Mouse (Mus musculus): ENCODE results near the gene Nlrx1.

Nlrx1 gene

GRCm38 (mm10) chr9:44268027-44268360 is 405 bp downstream of the Nlrx1 start:
- DNase-seq (ENCODE audit: low spot score), result peak; percentile 61

GRCm38 (mm10) chr9:44267319-44268026 is 926 bp downstream of the Nlrx1 start:
- no peak for DNase-seq (ENCODE audit: low spot score)

DNA sequence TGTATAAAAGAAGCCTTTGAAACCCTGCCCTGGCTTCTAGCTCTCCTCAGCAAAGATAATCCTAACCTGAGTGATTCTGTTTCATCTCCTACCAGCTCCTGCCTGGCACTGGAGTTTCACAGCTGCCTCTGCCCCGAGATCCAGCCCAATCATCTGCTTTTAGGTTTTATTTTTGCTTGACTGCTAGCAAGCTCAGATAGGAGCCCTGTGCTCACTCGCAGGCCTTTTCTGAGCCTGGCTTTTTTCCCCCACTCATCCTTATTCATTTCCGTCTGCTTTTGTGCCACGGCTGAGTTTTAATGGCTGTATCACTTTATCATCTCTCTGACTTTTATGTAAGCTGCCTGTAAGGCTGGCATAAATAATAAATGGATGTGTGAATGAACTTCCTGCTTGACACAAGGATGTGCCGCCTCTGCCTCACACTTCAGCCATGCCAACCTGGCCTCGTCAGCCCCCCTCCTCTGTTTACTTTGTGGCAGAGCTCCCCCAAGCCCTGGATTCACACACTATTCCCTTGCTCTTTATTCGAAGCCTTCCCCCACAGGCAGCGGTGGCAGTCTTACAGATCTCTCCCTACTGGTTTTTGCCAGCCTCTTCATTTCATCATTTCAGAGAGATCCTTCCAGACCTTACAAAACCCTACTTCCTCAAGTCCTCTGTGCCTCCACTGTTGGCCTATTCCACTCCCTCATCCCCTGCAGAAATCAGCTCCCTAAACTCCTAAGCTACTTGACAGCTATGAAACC is 1.7 kb downstream of the Nlrx1 start:
- DNase-seq (ENCODE audit: low spot score), result peak; percentile 50

DNA sequence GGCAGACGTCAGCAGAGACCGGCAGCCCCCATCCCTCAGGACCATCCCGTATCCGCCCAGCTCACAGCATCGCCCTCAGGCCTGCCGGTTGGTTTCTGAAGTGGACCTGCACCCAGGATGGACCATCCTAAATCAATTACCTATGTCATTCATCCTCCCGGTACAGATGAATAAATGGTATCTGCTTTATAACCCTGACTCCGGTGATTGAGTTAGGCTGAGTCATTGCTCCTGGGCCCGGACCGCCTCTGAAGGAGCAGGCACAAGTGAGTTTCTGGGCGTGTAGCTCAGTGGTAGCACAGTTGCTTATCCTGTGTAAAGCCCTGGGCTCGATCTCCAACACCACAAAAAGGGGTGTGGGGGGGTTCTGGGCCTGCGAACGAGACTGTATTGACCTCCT is 7.0 kb downstream of the Nlrx1 start:
- DNase-seq (ENCODE audit: low spot score), result no peak

DNA sequence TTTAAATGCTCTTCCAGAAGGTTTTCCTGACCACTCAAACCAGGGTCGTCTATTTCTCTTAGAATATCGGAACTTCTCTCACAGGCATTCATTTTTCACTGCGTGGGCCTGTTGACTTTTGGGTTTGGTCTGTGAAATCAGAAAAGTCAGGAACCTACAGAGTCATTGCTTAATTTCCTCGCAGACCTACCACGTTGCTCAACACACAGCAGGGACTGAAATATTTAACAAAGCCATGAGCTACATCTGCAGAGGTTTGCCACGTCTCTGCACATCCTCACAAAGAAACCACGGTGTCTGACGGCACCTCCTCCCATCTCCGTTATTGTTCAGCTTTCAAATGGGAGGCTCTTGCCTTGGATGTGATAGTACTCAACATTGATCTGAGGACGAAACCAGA is 9.4 kb downstream of the Nlrx1 start:
- DNase-seq (ENCODE audit: low spot score), result no peak

- no peak for DNase-seq (ENCODE audit: low spot score)
Observed at GRCm38 (mm10) chr9:44256213-44256612, 12.2 kb downstream of the Nlrx1 start.

DNA sequence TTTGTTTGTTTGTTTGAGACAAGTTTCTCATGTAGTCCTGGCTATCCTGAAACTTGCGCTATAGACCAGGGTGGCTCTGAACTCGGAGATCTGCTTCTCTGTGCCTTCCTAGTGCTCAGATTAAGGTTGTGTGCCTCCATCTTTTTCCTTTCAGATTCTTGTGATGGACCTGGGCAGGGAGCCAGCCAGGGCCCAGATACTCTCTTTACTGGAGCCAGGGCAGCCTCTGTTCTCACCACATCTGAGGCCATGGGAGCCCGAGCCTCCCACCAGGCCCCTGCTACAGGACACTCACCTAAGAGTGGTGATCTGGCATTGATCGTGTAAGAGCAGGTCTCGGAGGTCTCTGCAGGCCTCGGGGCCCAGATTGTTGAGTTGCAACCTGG is 13.3 kb downstream of the Nlrx1 start:
- no peak for DNase-seq (ENCODE audit: low spot score)

DNA sequence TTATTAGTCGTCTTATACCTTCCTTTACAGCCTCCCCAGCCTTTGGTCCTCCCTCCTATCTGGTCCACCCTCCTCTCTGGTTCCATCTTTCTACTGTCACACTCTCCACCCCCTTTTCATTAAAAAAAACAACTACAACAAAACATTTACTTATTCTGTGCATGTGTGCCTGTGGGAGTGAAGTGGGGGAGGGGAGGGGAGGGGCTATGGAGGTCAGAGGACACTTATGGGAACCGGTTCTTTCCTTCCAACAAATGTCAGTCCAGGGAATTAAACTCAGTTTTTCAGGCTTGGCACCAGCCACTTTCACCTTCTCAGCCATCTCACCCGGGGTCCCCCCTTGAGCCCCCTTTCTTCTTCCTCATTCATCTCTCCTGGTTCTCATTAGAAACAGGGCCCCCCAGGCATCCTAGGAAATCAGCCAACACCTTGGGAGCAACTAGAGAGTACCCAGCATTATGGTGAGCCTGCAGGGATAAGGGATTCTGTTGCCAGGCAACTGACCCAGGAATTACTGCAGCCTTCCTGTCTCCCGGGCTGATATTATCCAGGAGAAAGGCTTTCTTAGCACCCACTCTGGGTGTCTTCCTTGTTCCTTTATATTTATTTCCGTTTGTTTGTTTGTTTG is 13.8 kb downstream of the Nlrx1 start:
- no peak for DNase-seq (ENCODE audit: low spot score)

GRCm38 (mm10) chr9:44253441-44253840 is 15.0 kb downstream of the Nlrx1 start:
- DNase-seq (ENCODE audit: low spot score), result no peak

DNA sequence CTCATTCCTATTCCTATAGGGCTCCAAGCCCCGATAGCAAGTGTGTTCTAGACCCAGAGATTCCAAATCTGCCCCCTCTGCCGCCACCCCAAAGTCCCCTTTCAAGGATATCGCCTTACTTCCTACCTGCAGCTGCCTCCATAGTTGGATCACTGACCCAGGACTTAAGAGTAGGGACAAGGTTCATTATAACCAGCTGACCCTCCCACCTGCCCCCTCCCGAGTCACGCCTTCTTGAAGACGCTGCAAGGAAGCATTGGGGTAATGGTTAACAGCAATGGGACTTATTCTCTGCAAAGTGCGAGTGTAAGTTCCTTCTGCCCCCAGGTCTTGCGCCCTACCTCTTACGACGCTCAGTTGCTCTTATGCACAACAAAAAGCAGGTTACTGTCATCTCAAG is 17.1 kb downstream of the Nlrx1 start, which contains the start of gene Pdzd3:
Gene Pdzd3, minus strand, starts transcription at position 158 of the 400 bp plus-strand sequence.
- no peak for DNase-seq (ENCODE audit: low spot score)

DNA sequence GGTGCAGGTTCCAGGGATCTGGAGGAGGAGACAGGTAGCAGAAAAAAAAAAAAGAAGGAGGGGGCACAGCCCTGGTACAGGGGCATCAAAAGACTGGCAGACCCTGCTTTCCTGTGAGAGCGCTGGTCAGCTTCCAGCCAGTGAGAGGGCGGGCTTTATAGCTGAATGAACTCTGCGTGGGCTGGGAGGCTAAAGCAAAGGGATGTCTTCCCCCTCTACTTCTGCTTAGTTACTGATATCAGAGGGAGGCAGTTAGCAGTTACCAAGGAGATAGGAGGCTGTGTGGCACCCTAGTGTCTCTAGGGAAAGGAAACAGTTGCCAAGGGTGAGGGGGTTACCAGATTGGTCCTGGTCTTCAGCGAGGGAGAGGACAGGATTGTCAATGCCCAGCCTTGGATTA is 18.0 kb downstream of the Nlrx1 start:
- DNase-seq (ENCODE audit: low spot score), result no peak

- peak; percentile 52 for DNase-seq (ENCODE audit: low spot score)
Observed at GRCm38 (mm10) chr9:44249181-44250146, 18.9 kb downstream of the Nlrx1 start.

DNA sequence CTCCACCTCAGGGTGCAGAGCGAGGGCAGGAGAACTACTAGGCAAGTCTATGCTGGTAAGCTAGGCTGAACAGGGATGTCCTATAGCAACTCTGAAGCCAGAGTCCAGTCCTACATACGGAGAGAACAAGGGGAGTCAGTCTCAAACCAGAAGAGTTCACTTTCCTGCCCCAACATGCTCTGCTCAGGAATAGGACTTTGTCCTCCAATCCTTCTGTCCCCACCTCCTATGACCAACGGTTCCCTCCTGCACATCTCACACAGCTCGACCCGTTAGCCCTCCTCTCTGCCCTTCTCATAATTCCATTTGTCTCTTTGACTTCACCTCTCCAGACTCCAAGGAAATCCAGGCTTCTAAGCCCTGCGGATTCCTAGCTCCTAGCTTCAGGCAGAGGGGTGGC is 20.5 kb downstream of the Nlrx1 start:
- DNase-seq (ENCODE audit: low spot score), result no peak

DNA sequence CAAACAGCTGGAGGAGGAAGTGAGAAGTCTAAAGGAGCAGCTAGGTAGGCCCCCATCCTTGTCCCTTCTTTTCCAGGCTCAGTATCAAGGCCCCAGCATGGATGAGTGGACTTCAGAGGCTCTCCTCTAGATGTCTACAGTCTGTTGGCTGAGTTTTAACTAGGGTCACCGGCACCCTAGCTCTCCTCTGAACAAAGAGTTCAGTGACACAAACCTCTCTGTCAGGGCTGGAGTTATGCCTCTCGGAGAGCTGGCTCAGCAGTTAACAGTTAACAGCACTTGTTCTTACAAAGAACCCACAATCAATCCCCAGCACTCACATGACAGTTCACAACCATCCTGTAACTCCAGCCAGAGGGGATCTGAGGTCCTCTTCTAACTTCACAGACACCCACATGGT is 24.8 kb downstream of the Nlrx1 start:
- no peak for DNase-seq (ENCODE audit: low spot score)

DNA sequence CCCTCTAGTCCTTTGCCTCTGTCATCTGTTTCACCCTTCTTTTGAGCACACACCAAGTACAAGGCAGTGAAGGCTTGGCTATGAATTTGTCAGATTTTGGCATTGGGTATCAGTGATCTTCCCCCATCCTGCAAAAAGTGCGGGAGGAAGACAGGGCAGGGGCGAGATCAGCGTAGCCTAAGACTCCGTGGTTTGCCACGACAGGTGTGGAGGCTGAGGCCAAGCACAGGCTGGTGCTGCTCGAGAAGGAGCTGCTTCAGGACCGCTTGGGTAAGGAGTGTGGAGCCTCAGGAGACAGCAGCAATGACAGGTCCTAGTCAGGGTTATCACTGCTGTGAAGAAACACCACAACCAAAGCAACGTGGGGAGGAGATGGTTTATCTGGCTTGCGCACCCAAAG is 27.0 kb downstream of the Nlrx1 start:
- no peak for DNase-seq (ENCODE audit: low spot score)

DNA sequence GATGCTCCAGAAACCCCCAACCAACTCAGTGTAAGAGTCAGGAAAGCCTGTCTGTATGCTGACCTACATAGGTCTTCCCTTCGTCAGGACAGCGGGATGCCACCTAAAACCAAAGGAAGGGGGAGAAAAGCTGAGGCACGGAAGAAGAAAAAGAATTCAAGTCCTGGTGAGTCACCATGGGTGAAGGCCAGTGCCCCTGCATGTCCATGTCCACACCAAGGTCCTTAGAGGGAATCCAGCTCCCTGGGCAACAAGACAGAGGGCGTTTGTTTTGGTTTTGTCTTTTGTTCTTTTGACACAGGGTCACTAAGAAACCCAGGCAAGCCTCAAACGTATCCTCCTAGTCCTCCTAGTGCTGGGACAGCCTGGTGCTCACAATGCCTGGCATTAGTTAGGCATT is 27.5 kb downstream of the Nlrx1 start:
- DNase-seq (ENCODE audit: low spot score), result no peak

- no peak for DNase-seq (ENCODE audit: low spot score)
Observed at GRCm38 (mm10) chr9:44240399-44240798, 28.0 kb downstream of the Nlrx1 start, which contains the start of gene Ccdc153. Ccdc153 (plus strand) TSS chr9:44240676.

- DNase-seq (ENCODE audit: low spot score), result no peak
Observed at GRCm38 (mm10) chr9:44239447-44239846, 29.0 kb downstream of the Nlrx1 start.

DNA sequence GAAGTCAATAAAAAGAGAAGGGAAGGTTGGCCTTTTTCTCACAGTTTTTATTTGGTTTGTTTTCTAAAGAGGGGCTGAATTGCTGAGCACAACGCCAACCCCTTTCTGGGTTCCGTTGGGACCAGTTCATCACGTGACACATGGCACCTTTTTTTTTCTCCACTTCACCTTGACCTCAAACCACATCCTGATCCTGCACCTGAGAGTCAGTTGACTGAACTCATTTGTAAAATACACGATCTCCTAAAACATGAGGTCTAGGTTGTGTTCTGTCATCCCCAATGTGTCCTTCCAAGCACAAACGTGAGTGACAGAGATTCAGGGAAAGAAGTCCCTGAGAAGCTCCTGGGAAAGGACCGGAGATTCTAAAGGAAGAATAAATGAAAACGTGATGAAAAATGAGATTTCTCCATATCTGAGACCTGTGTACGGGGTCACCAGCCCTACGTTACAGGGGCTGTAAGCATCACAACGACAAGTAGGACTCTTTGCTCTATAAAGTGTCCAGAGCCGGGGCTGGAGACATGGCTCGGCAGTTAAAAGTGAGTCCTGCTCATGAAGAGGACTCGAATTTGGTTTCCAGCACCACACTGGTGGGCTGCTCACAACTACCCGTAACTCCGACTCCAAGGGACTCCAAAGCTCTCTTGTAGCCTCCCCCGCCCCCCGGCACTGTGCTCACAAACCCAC is 29.8 kb downstream of the Nlrx1 start:
- no peak for DNase-seq (ENCODE audit: low spot score)

DNA sequence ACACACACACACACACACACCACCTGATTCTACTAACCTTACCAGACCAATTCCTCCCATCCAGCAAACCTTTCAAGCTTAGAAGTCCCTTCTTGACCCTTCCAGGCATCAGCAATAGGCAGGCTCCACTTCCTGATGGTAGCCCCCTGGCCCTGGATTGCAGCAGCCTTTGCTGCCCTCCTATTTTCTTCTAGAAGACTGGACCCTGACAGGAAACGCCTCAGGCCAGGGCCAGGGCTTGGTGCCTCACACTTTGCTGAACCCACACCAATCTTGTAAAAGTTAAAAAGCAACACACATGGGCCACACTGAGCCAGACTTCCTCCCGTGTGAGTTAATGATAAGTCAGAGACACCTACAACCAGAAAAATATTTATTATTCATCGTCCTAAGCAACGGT is 31.3 kb downstream of the Nlrx1 start:
- no peak for DNase-seq (ENCODE audit: low spot score)

- DNase-seq (ENCODE audit: low spot score), result no peak
Observed at GRCm38 (mm10) chr9:44236601-44237000, 31.8 kb downstream of the Nlrx1 start.

Data from left cerebral cortex, adult 11 months (tissue).